Mouse (Mus musculus) CH12.LX (cell line): ENCODE results near the gene Gm10643. TPM values are rescaled to one million over a fixed set of nuclear protein-coding genes. Genes with fewer than 3 reads are reported as not detected.

Experiments used
- DNase-seq: peaks from one replicate; pipeline ENCODE4 v3.0.0-alpha.2; 2013; ENCODE audit errors: extremely low read depth
- H3K27ac ChIP-seq: 2 replicates; pipeline ENCODE4 v1.5.1; 2012; ENCODE audit warnings: low read depth, mild to moderate bottlenecking, control low read depth, moderate library complexity; ENCODE audit not compliant: insufficient read depth
- H3K27me3 ChIP-seq: replicated peaks from 2 replicates; pipeline ENCODE3; 2012; ENCODE audit warnings: inconsistent platforms
- H3K36me3 ChIP-seq, 2 experiments: replicated peaks in 1 of 2; 2 replicates each; pipeline versions ENCODE3 to v1.6.1; 2012; ENCODE audit warnings: inconsistent platforms in 1 of 2, low read length in 1 of 2, mild to moderate bottlenecking in 1 of 2, mixed read lengths in 1 of 2, moderate library complexity in 1 of 2; ENCODE audit not compliant: control insufficient read depth in 1 of 2, insufficient read depth in 1 of 2
- H3K4me1 ChIP-seq, 2 experiments: 2 replicates each; pipeline ENCODE4 v1.6.1; 2012; ENCODE audit warnings: inconsistent platforms in 1 of 2, moderate library complexity in 1 of 2; ENCODE audit not compliant: insufficient read depth in 2 of 2, control insufficient read depth in 1 of 2
- H3K4me2 ChIP-seq: 2 replicates; pipeline ENCODE4 v1.6.1; 2012; ENCODE audit warnings: low read depth, mild to moderate bottlenecking, control low read depth; ENCODE audit not compliant: poor library complexity, insufficient read depth, severe bottlenecking
- H3K4me3 ChIP-seq, 3 experiments: fragments of 150-350 bp in 1 of 3; sonication (generic) in 1 of 3; replicated peaks in 1 of 3; 2 replicates each; pipeline versions ENCODE3 to v1.5.1; 2011 to 2012; ENCODE audit warnings: low read depth in 2 of 3, low read length in 2 of 3, mild to moderate bottlenecking in 2 of 3, moderate library complexity in 2 of 3, control low read depth in 1 of 3, improper control_type of control experiment in 1 of 3, inconsistent platforms in 1 of 3, mixed read lengths in 1 of 3; ENCODE audit not compliant: poor library complexity in 1 of 3
- H3K79me2 ChIP-seq: replicated peaks from 2 replicates; pipeline ENCODE4 v1.6.1; 2012; ENCODE audit warnings: mild to moderate bottlenecking, moderate library complexity; ENCODE audit not compliant: control insufficient read depth, poor library complexity, insufficient read depth, severe bottlenecking; ENCODE audit errors: extremely low read depth
- H3K9ac ChIP-seq: 2 replicates; pipeline ENCODE4 v1.6.1; 2012; ENCODE audit warnings: low read depth, mild to moderate bottlenecking, control low read depth, moderate library complexity; ENCODE audit not compliant: insufficient read depth
- H3K9me3 ChIP-seq: replicated peaks from 2 replicates; pipeline ENCODE3; 2012; ENCODE audit warnings: low read length, inconsistent platforms, mixed read lengths
- BHLHE40 ChIP-seq: IDR thresholded peaks from 2 replicates; pipeline ENCODE4 v1.6.1; 2011; ENCODE audit warnings: mild to moderate bottlenecking, low read depth, low read length, improper control_type of control experiment
- CHD1 ChIP-seq: IDR thresholded peaks from 2 replicates; pipeline ENCODE4 v1.6.1; 2012; ENCODE audit warnings: low read depth, low read length, improper control_type of control experiment, inconsistent platforms
- ELF1 ChIP-seq: IDR thresholded peaks from 2 replicates; pipeline ENCODE4 v1.6.1; 2014; ENCODE audit warnings: low read depth, mild to moderate bottlenecking, inconsistent platforms, low read length, improper control_type of control experiment
- GABPA ChIP-seq: IDR thresholded peaks from 2 replicates; pipeline ENCODE4 v1.6.1; 2012; ENCODE audit warnings: low read depth, low read length, improper control_type of control experiment, inconsistent platforms; ENCODE audit not compliant: insufficient replicate concordance
- IRF4 ChIP-seq: IDR thresholded peaks from 2 replicates; pipeline ENCODE4 v1.6.1; 2014; ENCODE audit warnings: low read depth, mild to moderate bottlenecking, inconsistent platforms, low read length, improper control_type of control experiment
- JUND ChIP-seq: conservative IDR thresholded peaks from 2 replicates; pipeline ENCODE4 v1.6.1; 2011; ENCODE audit warnings: low read depth, low read length, improper control_type of control experiment
- KAT2A ChIP-seq: IDR thresholded peaks from 2 replicates; pipeline ENCODE4 v1.6.1; 2012; ENCODE audit warnings: low read length, improper control_type of control experiment, inconsistent platforms; ENCODE audit not compliant: insufficient replicate concordance
- MAX ChIP-seq: IDR thresholded peaks from 2 replicates; pipeline ENCODE4 v1.6.1; 2011; ENCODE audit warnings: low read length, improper control_type of control experiment
- MAZ ChIP-seq: IDR thresholded peaks from 2 replicates; pipeline ENCODE4 v1.6.1; 2012; ENCODE audit warnings: low read depth, mild to moderate bottlenecking, inconsistent platforms, low read length, improper control_type of control experiment, moderate library complexity
- MEF2A ChIP-seq: IDR thresholded peaks from 2 replicates; pipeline ENCODE4 v1.6.1; 2014; ENCODE audit warnings: low read depth, mild to moderate bottlenecking, inconsistent platforms, low read length, improper control_type of control experiment, borderline replicate concordance
- MXI1 ChIP-seq: IDR thresholded peaks from 2 replicates; pipeline ENCODE4 v1.6.1; 2011; ENCODE audit warnings: mild to moderate bottlenecking, low read depth, low read length, improper control_type of control experiment
- NELFE ChIP-seq: IDR thresholded peaks from 2 replicates; pipeline ENCODE4 v1.6.1; 2011; ENCODE audit warnings: low read depth, low read length, improper control_type of control experiment
- USF1 ChIP-seq: IDR thresholded peaks from 2 replicates; pipeline ENCODE4 v1.6.1; 2014; ENCODE audit warnings: low read depth, mild to moderate bottlenecking, inconsistent platforms, low read length, improper control_type of control experiment
- USF2 ChIP-seq: conservative IDR thresholded peaks from 2 replicates; pipeline ENCODE4 v1.6.1; 2011; ENCODE audit warnings: low read depth, low read length, improper control_type of control experiment
- ZC3H11A ChIP-seq: IDR thresholded peaks from 2 replicates; pipeline ENCODE4 v1.6.1; 2012; ENCODE audit warnings: low read depth, mild to moderate bottlenecking, inconsistent platforms, low read length, improper control_type of control experiment
- ZKSCAN1 ChIP-seq: IDR thresholded peaks from 2 replicates; pipeline ENCODE4 v1.6.1; 2012; ENCODE audit warnings: low read depth, inconsistent platforms, low read length, improper control_type of control experiment, borderline replicate concordance
- ZMIZ1 ChIP-seq: IDR thresholded peaks from 2 replicates; pipeline ENCODE4 v1.6.1; 2012; ENCODE audit warnings: low read depth, mild to moderate bottlenecking, inconsistent platforms, low read length, improper control_type of control experiment
- dilution Hi-C: fragments of 300-500 bp; cut with MboI; formaldehyde crosslinking; loops from 2 replicates; pipeline ENCODE4 v1.14.3; 2020; ENCODE audit warnings: low sequenced_read_pairs; ENCODE audit not compliant: extremely low pct_unique_long_range_greater_than_20kb, extremely low pct_ligation_motif_present
- in situ Hi-C: fragments of 300-500 bp; cut with MboI; formaldehyde crosslinking; loops from 3 replicates; pipeline ENCODE4 v1.14.3; 2019; ENCODE audit warnings: low sequenced_read_pairs, low pct_ligation_motif_present, low pct_unique_long_range_greater_than_20kb, mixed read lengths
- polyA plus RNA-seq: library from polyadenylated mRNA; unstranded; fragments of >175 nt; gene quantifications from 2 replicates; pipeline ENCODE4 v1.2.1, GENCODE M21; 2012; ENCODE audit warnings: low read depth; ENCODE audit not compliant: insufficient read length
- total RNA-seq, 2 experiments: library from RNA; depleted of rRNA; stranded (reverse); fragments of 300-350 nt in 1 of 2; fragments of >200 nt in 1 of 2; gene quantifications; 2 replicates each; pipeline ENCODE4 v1.2.3; 2012 to 2014

Gm10643 gene
- total and polyA plus RNA-seq, 3 experiments = 0.14 to 0.76 (median 0.42) TPM

DNA sequence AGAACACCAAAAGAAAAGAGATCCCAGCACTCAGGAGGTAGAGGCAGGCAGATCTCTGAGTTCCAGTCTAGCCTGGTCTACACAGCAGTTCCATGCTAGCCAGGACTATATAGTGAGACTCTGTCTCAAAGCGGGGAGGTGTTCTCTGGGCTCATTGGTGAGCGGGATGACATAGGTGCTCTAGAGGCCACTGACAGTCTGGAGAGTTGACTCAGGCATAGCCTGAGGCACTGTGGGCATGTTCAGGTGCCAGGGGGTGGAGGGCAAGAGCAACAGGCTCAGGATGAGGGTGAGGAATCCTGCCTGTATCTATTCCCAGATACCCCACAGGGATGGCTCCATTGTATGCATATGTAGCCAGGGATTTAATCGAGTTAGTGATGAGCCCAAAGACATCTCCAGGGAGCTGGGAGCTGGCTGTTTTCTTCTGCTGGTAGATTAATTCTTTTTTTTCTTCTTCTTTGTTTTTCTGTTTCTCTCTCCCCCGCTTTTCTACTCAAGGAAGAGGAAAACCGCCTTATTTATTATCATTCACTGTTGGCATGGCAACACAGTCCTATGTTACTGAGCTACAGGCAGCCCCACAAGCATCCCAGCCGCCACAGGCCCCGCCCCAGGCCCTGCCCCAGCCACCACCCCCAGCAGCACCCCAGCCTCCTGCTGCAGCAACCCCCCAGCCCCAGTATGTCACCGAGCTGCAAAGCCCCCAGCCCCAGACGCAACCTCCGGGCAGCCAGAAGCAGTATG, 8.5 kb upstream of the Gm10643 start:
- Histone ChIP-seq H3K79me2 (peaks cover 7% of the 10 kb centered on the region), H3K4me3 (no peak overlapping the region), H3K36me3 (peaks cover 19 to 72% of the 10 kb centered on the region in 2 experiments), H3K4me2 (no peak overlapping the region), H3K4me1 (peaks cover 12 to 34% of the 10 kb centered on the region in 2 experiments), H3K9ac (no peak overlapping the region), H3K27me3 (no peaks in the 10 kb centered on the region), H3K27ac (no peak overlapping the region), H3K9me3 (no peaks in the 10 kb centered on the region)
- DNase-seq = no peak
- TF ChIP-seq ZKSCAN1 (no peak), USF2 (no peak), MAX (no peak), GABPA (no peak), USF1 (no peak), JUND (no peak), MAZ (no peak), ELF1 (no peak), ZC3H11A (no peak), CHD1 (no peak), IRF4 (no peak), NELFE (no peak)
- dilution Hi-C loops (no loop called here), in situ Hi-C loops (no loop called here)

DNA sequence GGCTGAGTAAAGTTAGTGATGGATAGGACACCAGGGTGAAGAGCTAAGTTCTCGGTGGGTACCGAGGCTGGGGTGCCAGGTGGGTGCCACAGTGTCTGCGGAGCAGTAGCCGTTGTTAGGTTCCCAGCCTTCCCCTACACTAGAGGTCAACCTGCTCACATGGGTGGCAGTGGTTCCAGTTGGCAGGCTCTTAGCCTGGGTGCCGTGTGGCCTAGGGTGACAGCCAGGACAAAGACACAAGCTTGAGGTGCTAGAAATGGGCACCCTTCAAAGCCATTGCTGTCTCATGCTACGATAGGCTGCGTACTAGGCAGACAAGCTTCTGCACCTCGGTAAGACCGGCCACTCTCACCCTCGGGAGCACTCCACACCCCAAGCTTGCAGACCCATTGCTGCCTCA, 7.4 kb upstream of the Gm10643 start:
- Histone ChIP-seq H3K36me3 (peaks cover 19 to 63% of the 10 kb centered on the region in 2 experiments), H3K27me3 (no peaks in the 10 kb centered on the region), H3K79me2 (peaks cover 14% of the 10 kb centered on the region), H3K4me3 (no peak overlapping the region), H3K4me2 (no peak overlapping the region), H3K9me3 (no peaks in the 10 kb centered on the region), H3K27ac (no peak overlapping the region), H3K4me1 (peaks cover 16 to 43% of the 10 kb centered on the region in 2 experiments), H3K9ac (no peak overlapping the region)
- in situ Hi-C loops = no loop called here
- dilution Hi-C loops = no loop called here
- no peak for TF ChIP-seq MAZ
- TF ChIP-seq MXI1 = no peak
- TF ChIP-seq BHLHE40 = no peak
- no peak for TF ChIP-seq MEF2A
- TF ChIP-seq ZKSCAN1 = no peak
- TF ChIP-seq ZMIZ1 = no peak
- TF ChIP-seq KAT2A = no peak
- TF ChIP-seq MAX = no peak
- TF ChIP-seq, all 38 proteins: peak for 0
- no peak for DNase-seq
